Mouse (Mus musculus) intestine, embryonic 16.5 days (tissue): ENCODE measurements at regions not wholly inside any gene's neighbourhood (a gene's known extent, or its start where the extent isn't known, plus 50 kb on each side); places are given as distances from the start of the nearest gene placed in this dataset.
A peak's percentile ranks its signal among the peaks of the same experiment; 100 is the strongest.

Experiments
- ATAC-seq: fragments of 200-750 bp; cut with Nextera tagmentation; 2 replicates; pipeline ENCODE4 v1.8.0; 2017; ENCODE audit warnings: moderate TSS enrichment, moderate library complexity
- H3K27ac ChIP-seq: fragments of 300-500 bp; sonication (generic); 2 replicates; pipeline ENCODE4 v1.5.1; 2014; ENCODE audit warnings: mild to moderate bottlenecking, low read length
- H3K27me3 ChIP-seq: fragments of 300-500 bp; sonication (generic); replicated peaks from 2 replicates; pipeline ENCODE4 v1.6.1; 2014; ENCODE audit warnings: low read length, control low read depth, mixed read lengths; ENCODE audit not compliant: control insufficient read depth, insufficient read depth
- H3K36me3 ChIP-seq: fragments of 300-500 bp; sonication (generic); 2 replicates; pipeline ENCODE4 v1.6.1; 2014; ENCODE audit warnings: low read length, control low read depth; ENCODE audit not compliant: control insufficient read depth, insufficient read depth
- H3K4me1 ChIP-seq: fragments of 300-500 bp; sonication (generic); 2 replicates; pipeline ENCODE4 v1.6.1; 2014; ENCODE audit warnings: low read length, control low read depth, mixed read lengths; ENCODE audit not compliant: control insufficient read depth, insufficient read depth
- H3K4me2 ChIP-seq: fragments of 300-500 bp; sonication (generic); 2 replicates; pipeline ENCODE4 v1.6.1; 2014; ENCODE audit warnings: low read depth, low read length, control low read depth
- H3K4me3 ChIP-seq: fragments of 300-500 bp; sonication (generic); 2 replicates; pipeline ENCODE4 v1.5.1; 2014; ENCODE audit warnings: mild to moderate bottlenecking, low read length
- H3K9ac ChIP-seq: fragments of 300-500 bp; sonication (generic); 2 replicates; pipeline ENCODE4 v1.6.1; 2014; ENCODE audit warnings: low read depth, low read length
- H3K9me3 ChIP-seq: fragments of 300-500 bp; sonication (generic); 2 replicates; pipeline ENCODE4 v1.6.1; 2016; ENCODE audit warnings: low read length, control low read depth; ENCODE audit not compliant: control insufficient read depth
- WGBS: fragments of 180-500 bp; shearing (Covaris S2); extraction: QIAGEN DNeasy Blood & Tissue Kit; methylation state at CpG from one replicate; pipeline ENCODE4 v1.1.7; 2014; 5-methylcytosine and 5-hydroxymethylcytosine counted together

- H3K36me3 ChIP-seq: no peaks in the 10 kb centered on the region
- H3K27me3 ChIP-seq: no peaks in the 10 kb centered on the region
- peak; percentile 85 for ATAC-seq
- no peak overlapping the region for H3K27ac ChIP-seq
- H3K4me2 ChIP-seq: peak overlapping the region; percentile 35
- H3K4me3 ChIP-seq: peak overlapping the region; percentile 11; the same call in 1 of the 2 replicates
- H3K4me1 ChIP-seq: no peaks in the 10 kb centered on the region
- H3K9me3 ChIP-seq: no peaks in the 10 kb centered on the region
- no peak overlapping the region for H3K9ac ChIP-seq
- 40% methylated on average over 20 of the region's 20 CpGs for WGBS
These were observed 185.6 kb upstream of the Kif2a start for GRCm38 (mm10) chr13:107207354-107208181.

- Histone ChIP-seq H3K36me3 (no peaks in the 10 kb centered on the region), H3K9ac (no peak overlapping the region), H3K27me3 (no peaks in the 10 kb centered on the region), H3K27ac (no peak overlapping the region), H3K4me2 (no peak overlapping the region), H3K9me3 (no peaks in the 10 kb centered on the region), H3K4me1 (no peaks in the 10 kb centered on the region), H3K4me3 (no peak overlapping the region)
- no peak for ATAC-seq
- WGBS: 46% methylated on average over 1 of the region's 1 CpGs
These were observed 177.9 kb upstream of the Kif2a start for GRCm38 (mm10) chr13:107199875-107200274.

DNA sequence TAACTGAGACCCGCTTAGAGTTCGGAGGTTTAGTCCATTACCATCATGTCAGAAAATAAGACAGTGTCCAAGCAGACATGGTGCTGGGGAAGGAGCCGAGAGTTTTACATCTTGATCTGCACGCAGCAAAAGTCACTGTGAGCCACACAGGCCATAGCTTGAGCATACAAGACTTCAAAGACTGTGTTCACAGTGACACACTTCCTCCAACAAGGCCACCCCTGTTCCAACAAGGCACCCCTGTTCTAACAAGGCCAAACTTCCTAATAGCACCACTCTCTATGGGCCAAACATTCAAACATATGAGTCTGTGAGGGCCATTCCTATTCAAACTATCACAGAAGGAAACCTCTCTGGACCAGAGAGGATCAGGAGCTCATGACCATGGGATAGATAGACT is 171.5 kb upstream of the Kif2a start:
- Histone ChIP-seq H3K36me3 (no peaks in the 10 kb centered on the region), H3K4me1 (no peaks in the 10 kb centered on the region), H3K9me3 (no peaks in the 10 kb centered on the region), H3K27me3 (no peaks in the 10 kb centered on the region), H3K9ac (no peak overlapping the region), H3K4me3 (no peak overlapping the region), H3K27ac (no peak overlapping the region), H3K4me2 (no peak overlapping the region)
- 85% methylated on average over 4 of the region's 4 CpGs for WGBS
- no peak for ATAC-seq

GRCm38 (mm10) chr13:107187258-107187878 is 165.4 kb upstream of the Kif2a start:
- Histone ChIP-seq H3K36me3 (no peaks in the 10 kb centered on the region), H3K4me1 (no peaks in the 10 kb centered on the region), H3K9ac (no peak overlapping the region), H3K4me3 (no peak overlapping the region), H3K27me3 (no peaks in the 10 kb centered on the region), H3K9me3 (no peaks in the 10 kb centered on the region), H3K27ac (no peak overlapping the region), H3K4me2 (no peak overlapping the region)
- 83% methylated on average over 11 of the region's 11 CpGs for WGBS
- no peak for ATAC-seq

DNA sequence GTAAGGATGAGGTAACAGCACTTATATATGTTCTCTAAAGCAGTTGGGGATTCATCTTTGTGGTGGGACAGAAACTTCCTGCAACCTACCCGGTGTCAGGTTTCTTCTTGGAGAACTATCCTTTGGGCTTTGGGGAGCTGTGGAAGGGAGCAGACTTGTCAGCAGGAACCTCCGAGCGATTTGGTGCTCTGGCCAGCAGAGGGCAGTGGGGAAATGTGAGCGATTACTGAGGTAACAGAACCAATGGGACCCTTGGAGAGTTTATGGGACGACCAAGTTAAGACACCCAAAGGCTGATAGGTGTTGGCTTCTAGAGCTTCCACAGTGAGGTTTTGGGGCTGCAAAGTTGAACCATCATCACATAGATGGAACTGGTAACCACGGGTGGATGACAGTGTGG is 160.6 kb upstream of the Kif2a start:
- no peak overlapping the region for H3K27ac ChIP-seq
- no peak overlapping the region for H3K9ac ChIP-seq
- no peak overlapping the region for H3K4me3 ChIP-seq
- H3K36me3 ChIP-seq: no peaks in the 10 kb centered on the region
- no peaks in the 10 kb centered on the region for H3K4me1 ChIP-seq
- H3K27me3 ChIP-seq: no peaks in the 10 kb centered on the region
- no peak for ATAC-seq
- 18% methylated on average over 6 of the region's 6 CpGs for WGBS
- no peak overlapping the region for H3K4me2 ChIP-seq
- no peaks in the 10 kb centered on the region for H3K9me3 ChIP-seq

DNA sequence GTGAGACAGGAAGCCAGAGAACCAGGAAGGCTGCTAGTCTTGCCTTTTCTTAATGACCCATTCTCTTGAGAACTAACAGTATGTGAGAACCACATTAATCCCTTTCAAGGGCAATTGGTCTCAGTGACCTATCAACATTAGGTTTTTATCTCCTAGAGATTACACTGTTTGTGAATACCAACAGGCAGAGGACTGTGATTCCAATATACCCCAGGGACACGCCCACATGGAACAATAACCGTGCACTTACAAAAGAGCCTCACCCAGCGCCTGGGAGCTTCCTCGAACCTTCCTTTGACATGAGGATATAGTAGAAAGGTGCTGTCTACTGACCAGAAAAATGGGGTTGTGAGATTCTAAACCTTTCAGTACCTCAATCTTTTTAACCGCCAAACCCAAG is 157.6 kb upstream of the Kif2a start:
- 74% methylated on average over 5 of the region's 5 CpGs for WGBS
- no peak overlapping the region for H3K4me2 ChIP-seq

DNA sequence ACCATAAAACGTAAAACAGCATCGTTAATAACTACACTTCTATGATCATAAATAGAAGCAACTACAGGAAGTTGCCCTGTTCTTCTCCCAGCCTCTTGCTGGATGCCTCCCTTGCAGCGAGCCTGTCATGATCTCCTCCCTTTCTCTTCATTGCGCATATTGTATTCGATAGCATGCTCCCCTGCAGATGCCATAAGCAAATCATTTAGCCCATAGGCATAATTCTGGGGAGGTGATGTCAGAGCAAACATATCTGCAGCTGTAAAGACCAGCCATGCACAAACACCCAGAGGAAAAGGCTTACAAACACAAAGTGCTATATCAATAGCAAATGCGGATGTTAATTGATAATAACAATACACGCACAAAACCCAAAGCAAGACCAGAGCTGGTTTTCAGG is 155.7 kb upstream of the Kif2a start:
- Histone ChIP-seq H3K36me3 (no peaks in the 10 kb centered on the region), H3K27me3 (no peaks in the 10 kb centered on the region), H3K4me1 (no peaks in the 10 kb centered on the region), H3K9ac (no peak overlapping the region), H3K4me2 (no peak overlapping the region), H3K27ac (no peak overlapping the region), H3K4me3 (no peak overlapping the region), H3K9me3 (no peaks in the 10 kb centered on the region)
- ATAC-seq: no peak
- 72% methylated on average over 7 of the region's 7 CpGs for WGBS

More for the DNA sequence above, 157.6 kb upstream of the Kif2a start:
- Histone ChIP-seq H3K4me3 (no peak overlapping the region), H3K4me1 (no peaks in the 10 kb centered on the region), H3K36me3 (no peaks in the 10 kb centered on the region), H3K27ac (no peak overlapping the region), H3K9me3 (no peaks in the 10 kb centered on the region), H3K9ac (no peak overlapping the region), H3K27me3 (no peaks in the 10 kb centered on the region)
- ATAC-seq: no peak

GRCm38 (mm10) chr13:107175891-107176290 is 154.0 kb upstream of the Kif2a start:
- Histone ChIP-seq H3K9me3 (no peaks in the 10 kb centered on the region), H3K9ac (no peak overlapping the region), H3K27me3 (no peaks in the 10 kb centered on the region), H3K4me2 (no peak overlapping the region), H3K27ac (no peak overlapping the region), H3K4me3 (no peak overlapping the region), H3K36me3 (no peaks in the 10 kb centered on the region), H3K4me1 (no peaks in the 10 kb centered on the region)
- ATAC-seq: no peak
- 74% methylated on average over 4 of the region's 4 CpGs for WGBS

- no peak overlapping the region for H3K27ac ChIP-seq
- H3K4me2 ChIP-seq: peak overlapping the region; percentile 66
- 0 out of 2 replicates have a peak, but pooled peaks cover 3% of the 10 kb centered on the region for H3K4me1 ChIP-seq
- no peaks in the 10 kb centered on the region for H3K27me3 ChIP-seq
- H3K4me3 ChIP-seq: peak overlapping the region; percentile 40
- no peaks in the 10 kb centered on the region for H3K9me3 ChIP-seq
- no peaks in the 10 kb centered on the region for H3K36me3 ChIP-seq
- 13% methylated on average over 15 of the region's 15 CpGs for WGBS
- peak; percentile 85 for ATAC-seq
- peak overlapping the region; percentile 62 for H3K9ac ChIP-seq
These were observed 146.7 kb upstream of the Kif2a start for GRCm38 (mm10) chr13:107168599-107169149.
